Mouse (Mus musculus) c-Kit-negative CD71-positive TER-119-positive erythroid progenitor cells, embryonic 14.5 days (primary cell): ENCODE results near the gene 4931422A03Rik.

Experiments used
- DNase-seq: peaks from one replicate; pipeline ENCODE4 v3.0.0-alpha.2; 2013; ENCODE audit warnings: low read depth, low spot score

Gene 4931422A03Rik

GRCm38 (mm10) chr2:103970041-103970790 is 57.9 kb downstream of the 4931422A03Rik start:
- no peak for DNase-seq

- DNase-seq, result no peak
These were observed 58.6 kb downstream of the 4931422A03Rik start for GRCm38 (mm10) chr2:103969437-103970040.

GRCm38 (mm10) chr2:103968919-103969436 is 59.2 kb downstream of the 4931422A03Rik start:
- DNase-seq, result no peak

- no peak for DNase-seq
These were observed 60.0 kb downstream of the 4931422A03Rik start for GRCm38 (mm10) chr2:103968186-103968585.

GRCm38 (mm10) chr2:103965391-103965790 is 62.8 kb downstream of the 4931422A03Rik start:
- DNase-seq, result no peak

- no peak for DNase-seq
These were observed 65.8 kb downstream of the 4931422A03Rik start for GRCm38 (mm10) chr2:103962349-103962748.

GRCm38 (mm10) chr2:103959574-103959973 is 68.6 kb downstream of the 4931422A03Rik start:
- DNase-seq, result no peak

GRCm38 (mm10) chr2:103959066-103959465 is 69.1 kb downstream of the 4931422A03Rik start:
- no peak for DNase-seq

GRCm38 (mm10) chr2:103958634-103959033 is 69.5 kb downstream of the 4931422A03Rik start:
- no peak for DNase-seq

GRCm38 (mm10) chr2:103957649-103958546 is 70.3 kb downstream of the 4931422A03Rik start, which contains the start of gene Lmo2:
Gene Lmo2, plus strand, starts transcription at chr2:103957986.
- DNase-seq, result no peak

- peak; percentile 81 for DNase-seq
These were observed 71.3 kb downstream of the 4931422A03Rik start for GRCm38 (mm10) chr2:103956867-103957266.

- DNase-seq, result no peak
These were observed 72.4 kb downstream of the 4931422A03Rik start for GRCm38 (mm10) chr2:103955714-103956113.

- DNase-seq, result no peak
These were observed 74.9 kb downstream of the 4931422A03Rik start for GRCm38 (mm10) chr2:103953050-103953835.

- DNase-seq, result no peak
These were observed 80.0 kb downstream of the 4931422A03Rik start for GRCm38 (mm10) chr2:103947982-103948655.

- no peak for DNase-seq
These were observed 81.3 kb downstream of the 4931422A03Rik start for GRCm38 (mm10) chr2:103946892-103947291.

GRCm38 (mm10) chr2:103945571-103946092 is 82.5 kb downstream of the 4931422A03Rik start:
- DNase-seq, result no peak

GRCm38 (mm10) chr2:103944859-103945258 is 83.3 kb downstream of the 4931422A03Rik start:
- no peak for DNase-seq

- DNase-seq, result no peak
These were observed 87.1 kb downstream of the 4931422A03Rik start for GRCm38 (mm10) chr2:103941085-103941484.

- DNase-seq, result no peak
These were observed 89.2 kb downstream of the 4931422A03Rik start for GRCm38 (mm10) chr2:103939003-103939402.

GRCm38 (mm10) chr2:103938573-103938972 is 89.6 kb downstream of the 4931422A03Rik start:
- no peak for DNase-seq
